Mouse (Mus musculus): ENCODE results near the gene Metrn. TPM values are rescaled to one million over a fixed set of nuclear protein-coding genes. Genes with fewer than 3 reads are reported as not detected.

Metrn gene
- total RNA-seq (2023): 19.9 TPM

GRCm38 (mm10) chr17:25796951-25797369 lies at the start of gene Metrn:
Gene Metrn, minus strand, starts transcription at chr17:25797136.

GRCm38 (mm10) chr17:25844396-25844901 lies 47.5 kb upstream of the Metrn start, which contains the start of gene Rhot2:
Gene Rhot2, minus strand, starts transcription at chr17:25844851.

GRCm38 (mm10) chr17:25841117-25841880 lies 44.4 kb upstream of the Metrn start, which contains the start of gene Gm20683:
Gene Gm20683, minus strand, starts transcription at chr17:25841763.

GRCm38 (mm10) chr17:25837076-25837410 lies 40.1 kb upstream of the Metrn start, which contains the start of gene Rhbdl1:
Gene Rhbdl1, minus strand, starts transcription at chr17:25837295.

GRCm38 (mm10) chr17:25833291-25833663 lies 36.3 kb upstream of the Metrn start, which contains the start of gene Stub1:
Gene Stub1, minus strand, starts transcription at chr17:25833404.

GRCm38 (mm10) chr17:25828712-25829557 lies 32.0 kb upstream of the Metrn start, which contains the start of gene Jmjd8:
Gene Jmjd8, plus strand, starts transcription at chr17:25828867.

GRCm38 (mm10) chr17:25823452-25823851 lies 26.5 kb upstream of the Metrn start, which contains the start of gene Wdr24:
Gene Wdr24, plus strand, starts transcription at chr17:25823627.

GRCm38 (mm10) chr17:25808789-25809605 lies 12.1 kb upstream of the Metrn start, which contains the start of gene Fbxl16:
Gene Fbxl16, plus strand, starts transcription at chr17:25809085.

GRCm38 (mm10) chr17:25795609-25796092 lies 1.3 kb downstream of the Metrn start, which contains the start of gene AC134908.4:
Gene AC134908.4, minus strand, starts transcription at chr17:25795659.

GRCm38 (mm10) chr17:25792615-25793014 lies 4.3 kb downstream of the Metrn start, which contains the start of gene Fam173a:
Gene Fam173a, minus strand, starts transcription at chr17:25792901.

GRCm38 (mm10) chr17:25786280-25786679 lies 10.7 kb downstream of the Metrn start, which contains the start of gene Ccdc78:
Gene Ccdc78, plus strand, starts transcription at chr17:25786580.

GRCm38 (mm10) chr17:25785281-25785745 lies 11.6 kb downstream of the Metrn start, which contains the start of gene Haghl:
Gene Haghl, minus strand, starts transcription at chr17:25785673.

GRCm38 (mm10) chr17:25773549-25774120 lies 23.3 kb downstream of the Metrn start, which contains the start of gene Narfl:
Gene Narfl, plus strand, starts transcription at chr17:25773776.

GRCm38 (mm10) chr17:25754241-25754640 lies 42.7 kb downstream of the Metrn start, which contains the start of gene Msln:
Gene Msln, minus strand, starts transcription at chr17:25754378.

Other genes with a start within 250 kb of the Metrn start
- gene Sox8, start 226.4 kb downstream of the Metrn start, total RNA-seq (2023): not detected
- gene Lmf1, start 218.1 kb downstream of the Metrn start, total RNA-seq (2023): 36.5 TPM
- gene Gng13, start 80.0 kb downstream of the Metrn start, total RNA-seq (2023): not detected
- gene Chtf18, start 69.7 kb downstream of the Metrn start, total RNA-seq (2023): 6.9 TPM
- gene Rpusd1, start 69.5 kb downstream of the Metrn start, total RNA-seq (2023): 4.1 TPM
- not detected for gene Mslnl, start 61.1 kb downstream of the Metrn start, total RNA-seq (2023)
- not detected for gene Msln, start 42.8 kb downstream of the Metrn start, total RNA-seq (2023)
- 20.5 TPM for gene Narfl, start 23.4 kb downstream of the Metrn start, total RNA-seq (2023)
- gene Haghl, start 11.5 kb downstream of the Metrn start, total RNA-seq (2023): 19.6 TPM
- gene Ccdc78, start 10.6 kb downstream of the Metrn start, total RNA-seq (2023): not detected
- gene Fam173a, start 4.2 kb downstream of the Metrn start, total RNA-seq (2023): 53.8 TPM
- not detected for gene AC134908.4, start 1.5 kb downstream of the Metrn start, total RNA-seq (2023)
- gene Fbxl16, start 11.9 kb upstream of the Metrn start, total RNA-seq (2023): not detected
- gene Wdr24, start 26.5 kb upstream of the Metrn start, total RNA-seq (2023): 16.9 TPM
- 26.5 TPM for gene Jmjd8, start 31.7 kb upstream of the Metrn start, total RNA-seq (2023)
- 49.0 TPM for gene Stub1, start 36.3 kb upstream of the Metrn start, total RNA-seq (2023)
- gene Rhbdl1, start 40.2 kb upstream of the Metrn start, total RNA-seq (2023): 5.6 TPM
- 13.2 TPM for gene Gm20683, start 44.6 kb upstream of the Metrn start, total RNA-seq (2023)
- 66.5 TPM for gene Rhot2, start 47.7 kb upstream of the Metrn start, total RNA-seq (2023)
- gene Wdr90, start 64.4 kb upstream of the Metrn start, total RNA-seq (2023): 27.2 TPM
- 6.3 TPM for gene Mcrip2, start 71.6 kb upstream of the Metrn start, total RNA-seq (2023)
- gene Mettl26, start 77.9 kb upstream of the Metrn start, total RNA-seq (2023): 20.1 TPM
- 7.4 TPM for gene Wfikkn1, start 83.7 kb upstream of the Metrn start, total RNA-seq (2023)
- gene Rab40c, start 122.6 kb upstream of the Metrn start, total RNA-seq (2023): 19.1 TPM
- 51.5 TPM for gene Pigq, start 147.8 kb upstream of the Metrn start, total RNA-seq (2023)
- not detected for gene Nhlrc4, start 147.8 kb upstream of the Metrn start, total RNA-seq (2023)
- gene A930017K11Rik, start 155.4 kb upstream of the Metrn start, total RNA-seq (2023): 0.21 TPM
- 33.7 TPM for gene Capn15, start 188.7 kb upstream of the Metrn start, total RNA-seq (2023)